Mouse (Mus musculus) left cerebral cortex, postnatal 14 days (tissue): ENCODE results near the gene Zbtb1. TPM values are rescaled to one million over a fixed set of nuclear protein-coding genes. Genes with fewer than 3 reads are reported as not detected.

Experiments used
- DNase-seq, 2 experiments: peaks; one replicate each; pipeline ENCODE4 v3.0.0; 2021 to 2022; ENCODE audit warnings: low spot score in 2 of 2, mixed read lengths in 1 of 2
- intact Hi-C: fragments of 180-260 bp; cut with DNase I; formaldehyde crosslinking; loops from one replicate; pipeline ENCODE4 v1.15.1; 2025
- long read RNA-seq, 2 experiments: library from polyadenylated mRNA; stranded (forward); transcript quantifications; one replicate each; pipeline ENCODE4 v2.0.0; 2021
- total RNA-seq, 2 experiments: library from RNA; stranded (reverse); gene quantifications; 2 replicates each; pipeline ENCODE4 v1.2.3; 2021

Gene Zbtb1
- total RNA-seq, result 1 to 10 TPM; 4.7 to 4.9 TPM
- long read RNA-seq, experiment 1, full-length matches to known transcripts, result 5 of 11 reads
- long read RNA-seq, experiment 1, partial matches to known transcripts, result 2 of 11 reads
- long read RNA-seq, experiment 1, other reads (novel, unspliced or antisense), result 4 of 11 reads
- long read RNA-seq, experiment 2, full-length matches to known transcripts, result 9 of 15 reads
- long read RNA-seq, experiment 2, partial matches to known transcripts, result 3 of 15 reads
- long read RNA-seq, experiment 2, other reads (novel, unspliced or antisense), result 3 of 15 reads

- peak; percentile 82 to 84 for DNase-seq
- intact Hi-C loops, result loop anchor here (2.0 to 5.0 kb wide), 2 partner anchors 35 to 102 kb away; partner anchors contain the start of gene Hspa2
These were observed at the start of gene Zbtb1 for GRCm38 (mm10) chr12:76369978-76370830. Gene Zbtb1 (plus strand): TSS chr12:76370266.

GRCm38 (mm10) chr12:76324679-76325431 is 45.2 kb upstream of the Zbtb1 start, which contains the start of gene Akap5:
Gene Akap5 (plus strand): TSS chr12:76324891.
- peak; percentile 48 to 81 for DNase-seq
- intact Hi-C loops, result no loop called here

GRCm38 (mm10) chr12:76326437-76327220 is 43.4 kb upstream of the Zbtb1 start:
- peak; percentile 61 to 72 for DNase-seq
- intact Hi-C loops, result no loop called here

DNA sequence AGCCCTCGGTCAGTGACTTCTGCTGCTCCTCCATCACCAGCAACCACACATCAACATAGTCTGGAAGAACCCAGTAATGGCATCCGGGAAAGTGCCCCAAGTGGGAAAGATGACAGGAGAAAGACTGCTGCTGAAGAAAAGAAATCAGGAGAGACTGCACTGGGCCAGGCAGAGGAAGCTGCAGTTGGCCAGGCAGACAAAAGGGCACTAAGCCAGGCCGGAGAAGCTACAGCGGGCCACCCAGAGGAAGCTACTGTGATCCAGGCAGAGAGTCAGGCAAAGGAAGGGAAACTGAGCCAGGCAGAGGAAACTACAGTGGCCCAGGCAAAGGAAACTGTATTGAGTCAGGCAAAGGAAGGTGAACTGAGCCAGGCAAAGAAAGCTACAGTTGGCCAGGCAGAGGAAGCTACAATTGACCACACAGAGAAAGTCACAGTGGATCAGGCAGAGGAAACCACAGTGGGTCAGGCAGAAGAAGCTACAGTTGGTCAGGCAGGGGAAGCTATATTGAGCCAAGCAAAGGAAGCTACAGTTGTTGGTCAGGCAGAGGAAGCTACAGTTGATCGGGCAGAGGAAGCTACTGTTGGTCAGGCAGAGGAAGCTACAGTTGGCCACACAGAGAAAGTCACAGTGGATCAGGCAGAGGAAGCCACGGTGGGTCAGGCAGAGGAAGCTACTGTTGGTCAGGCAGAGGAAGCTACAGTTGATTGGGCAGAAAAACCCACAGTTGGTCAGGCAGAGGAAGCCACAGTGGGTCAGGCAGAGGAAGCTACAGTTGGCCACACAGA is 41.3 kb upstream of the Zbtb1 start:
- intact Hi-C loops, result no loop called here
- DNase-seq, result no peak

- no peak for DNase-seq
- intact Hi-C loops, result loop anchor here (5.0 to 10.0 kb wide), 3 partner anchors 41 to 549 kb away; no protein-coding TSS in a partner anchor
These were observed 36.4 kb upstream of the Zbtb1 start for GRCm38 (mm10) chr12:76333688-76334087.

DNA sequence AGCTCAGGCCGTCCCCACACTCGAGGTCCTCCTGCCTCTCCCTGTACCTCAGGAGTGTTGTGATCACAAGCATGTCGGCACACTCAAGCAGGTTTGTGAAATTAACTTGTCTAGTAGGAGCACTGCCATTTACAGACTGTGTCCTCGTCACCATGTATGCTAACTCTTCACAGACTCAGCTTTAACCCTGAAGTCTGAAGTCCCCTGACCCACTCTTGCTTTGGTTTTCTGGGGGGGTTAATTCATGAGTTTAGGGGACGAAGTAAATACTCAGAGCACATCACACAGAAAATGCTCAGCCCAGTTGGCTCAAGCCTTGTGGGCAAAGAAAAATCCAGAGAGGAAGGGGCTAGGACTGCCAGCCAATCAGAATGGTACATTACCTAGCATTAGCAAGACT is 34.4 kb upstream of the Zbtb1 start:
- no peak for DNase-seq
- intact Hi-C loops, result loop anchor here (5.0 to 10.0 kb wide), 2 partner anchors 138 to 551 kb away; no protein-coding TSS in a partner anchor

DNA sequence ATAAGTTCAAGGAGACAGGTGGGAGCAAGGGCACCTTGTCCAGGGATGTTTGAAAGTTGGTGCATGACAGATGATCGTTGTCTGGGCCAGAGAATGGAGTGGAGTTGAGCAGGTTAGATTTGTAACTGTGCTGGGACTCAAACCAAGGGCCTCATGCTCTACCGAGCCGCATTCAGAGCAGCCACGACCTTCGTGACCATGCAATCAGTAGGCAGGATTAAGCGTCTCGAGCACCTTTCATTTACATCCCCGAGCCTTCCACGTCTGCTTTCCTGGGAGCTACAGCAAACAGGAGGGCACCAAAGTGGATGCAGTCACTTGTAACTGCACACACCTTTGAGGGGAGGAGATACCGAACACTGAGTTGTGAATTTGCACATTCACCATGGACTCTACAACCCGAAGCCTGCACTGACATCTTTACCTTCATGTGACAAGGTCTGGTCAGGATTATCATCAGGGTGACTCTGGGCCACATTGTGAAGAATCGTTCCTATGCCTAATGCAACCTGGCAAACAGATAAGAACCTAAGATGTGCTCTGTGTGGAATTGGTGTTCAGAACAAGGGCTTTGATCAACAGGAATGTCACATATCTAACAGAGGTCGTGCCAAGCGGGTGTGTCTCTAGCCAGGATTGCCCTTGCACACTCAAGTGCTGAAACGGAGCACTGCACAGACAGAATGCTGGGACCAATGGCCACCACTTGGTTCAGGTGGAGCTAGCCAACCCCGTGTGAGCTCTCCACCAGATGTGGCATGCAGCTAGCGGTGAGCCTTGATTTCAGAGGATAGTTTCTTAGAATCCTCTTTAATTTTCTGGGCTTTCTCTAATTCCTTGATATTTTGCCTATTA is 33.7 kb upstream of the Zbtb1 start:
- intact Hi-C loops, result loop anchor here (5.0 to 10.0 kb wide), 2 partner anchors 139 to 552 kb away; no protein-coding TSS in a partner anchor
- DNase-seq, result no peak

GRCm38 (mm10) chr12:76341080-76341479 is 29.0 kb upstream of the Zbtb1 start:
- intact Hi-C loops, result loop anchor here (2.0 kb wide), 1 partner anchor 74 kb away; no protein-coding TSS in a partner anchor
- DNase-seq, result peak; percentile 72 to 79

DNA sequence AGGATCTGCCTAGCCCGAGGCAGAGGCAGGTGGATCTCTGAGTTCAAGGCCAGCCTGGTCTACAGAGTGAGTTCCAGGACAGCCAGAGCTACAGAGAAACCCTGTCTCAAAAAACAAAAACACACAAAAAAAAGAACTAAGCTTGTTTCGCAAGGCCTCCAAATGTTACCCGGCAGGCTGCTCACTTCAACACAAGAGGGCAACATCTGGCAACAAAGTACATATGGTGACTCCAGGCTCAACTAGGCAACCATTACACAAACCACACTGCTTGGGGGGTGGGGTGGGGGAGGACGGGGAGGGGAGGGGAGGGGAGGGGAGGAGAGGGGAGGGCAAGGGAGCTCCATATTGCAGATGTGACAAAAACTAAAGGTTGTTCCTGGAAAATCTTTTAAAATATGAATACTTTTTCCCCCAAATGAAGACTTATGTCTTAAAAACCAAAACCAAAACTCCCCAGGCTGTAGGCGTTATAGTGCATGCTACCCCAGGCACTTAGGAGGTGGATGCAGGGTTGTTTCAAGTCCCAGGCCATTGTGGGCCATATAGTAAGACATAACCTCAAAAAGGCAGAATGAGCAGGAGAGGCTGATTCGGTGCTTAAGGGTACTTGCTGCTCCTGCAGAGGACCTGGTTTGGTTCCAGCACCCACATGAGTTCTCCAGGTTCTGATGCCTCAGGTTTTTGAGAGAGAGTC is 24.2 kb upstream of the Zbtb1 start:
- no peak for DNase-seq
- intact Hi-C loops, result no loop called here

- intact Hi-C loops, result no loop called here
- DNase-seq, result no peak
These were observed 20.3 kb upstream of the Zbtb1 start for GRCm38 (mm10) chr12:76349680-76350220.

DNA sequence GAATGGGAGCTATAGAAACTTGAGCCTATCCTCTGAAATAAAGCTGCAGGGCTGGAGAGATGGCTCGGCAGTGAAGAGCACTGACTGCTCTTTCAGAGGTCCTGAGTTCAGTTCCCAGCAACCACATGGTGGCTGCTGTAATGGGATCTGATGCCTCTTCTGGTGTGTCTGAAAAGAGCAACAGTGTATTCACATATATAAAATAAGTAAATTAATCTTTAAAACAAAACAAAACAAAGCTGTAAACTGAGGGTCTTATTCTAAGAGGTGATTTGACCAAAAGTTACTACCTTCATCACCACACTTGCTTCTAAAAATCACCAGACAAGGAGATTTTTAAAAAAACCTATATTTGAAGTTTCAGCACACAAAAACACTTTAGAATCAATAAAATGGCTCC is 9.2 kb upstream of the Zbtb1 start:
- intact Hi-C loops, result no loop called here

GRCm38 (mm10) chr12:76361405-76362302 is 8.4 kb upstream of the Zbtb1 start:
- intact Hi-C loops, result no loop called here
- DNase-seq, result no peak

More for the DNA sequence above, 9.2 kb upstream of the Zbtb1 start:
- no peak for DNase-seq

GRCm38 (mm10) chr12:76362303-76362676 is 7.8 kb upstream of the Zbtb1 start:
- intact Hi-C loops, result no loop called here
- no peak for DNase-seq

DNA sequence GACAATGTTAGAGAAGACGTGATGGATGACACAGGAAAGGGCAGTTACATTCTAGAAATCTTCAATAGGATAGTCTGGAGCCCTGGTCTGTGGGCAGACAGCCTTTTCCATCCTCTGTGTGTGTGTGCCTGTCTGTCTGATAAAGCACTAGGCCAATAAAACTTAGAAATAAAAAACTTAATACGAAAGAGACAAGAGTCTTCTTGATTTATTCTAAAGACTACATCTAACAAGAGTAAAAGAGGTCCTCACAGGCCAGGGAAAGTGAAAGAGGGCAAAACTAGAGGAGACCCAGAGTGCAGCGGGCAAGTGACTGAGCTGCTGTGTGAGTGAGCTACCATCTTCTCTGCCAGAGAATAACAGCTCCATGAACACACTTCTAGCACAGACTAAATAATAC is 3.8 kb upstream of the Zbtb1 start:
- no peak for DNase-seq
- intact Hi-C loops, result loop anchor here (5.0 kb wide), 1 partner anchor 106 kb away; no protein-coding TSS in a partner anchor
